Mouse (Mus musculus) C2C12 (cell line): ENCODE measurements around the gene Ccrl2.

Experiments
- CTCF ChIP-seq: IDR thresholded peaks from one replicate; pipeline ENCODE4 v1.5.1; 2011; ENCODE audit not compliant: control insufficient read depth, insufficient read depth, insufficient read length
- MYOG ChIP-seq: IDR thresholded peaks from one replicate; pipeline ENCODE4 v1.6.1; 2011; ENCODE audit not compliant: control insufficient read depth, insufficient read length; ENCODE audit errors: extremely low read depth

- TF ChIP-seq CTCF (no peak), MYOG (no peak)
These were observed 10.1 kb downstream of the Ccrl2 start for GRCm38 (mm10) chr9:111047266-111047665.
